Mouse (Mus musculus) frontal cortex, adult (tissue): ENCODE measurements at regions not wholly inside any gene's neighbourhood (a gene's known extent, or its start where the extent isn't known, plus 50 kb on each side); places are given as distances from the start of the nearest gene placed in this dataset.
A peak's percentile ranks its signal among the peaks of the same experiment; 100 is the strongest.

Source experiments
- ATAC-seq: cut with Nextera tagmentation; 2 replicates; pipeline ENCODE4 v1.9.2; 2017; ENCODE audit warnings: mild to moderate bottlenecking, moderate library complexity, mixed read lengths; ENCODE audit not compliant: low TSS enrichment

DNA sequence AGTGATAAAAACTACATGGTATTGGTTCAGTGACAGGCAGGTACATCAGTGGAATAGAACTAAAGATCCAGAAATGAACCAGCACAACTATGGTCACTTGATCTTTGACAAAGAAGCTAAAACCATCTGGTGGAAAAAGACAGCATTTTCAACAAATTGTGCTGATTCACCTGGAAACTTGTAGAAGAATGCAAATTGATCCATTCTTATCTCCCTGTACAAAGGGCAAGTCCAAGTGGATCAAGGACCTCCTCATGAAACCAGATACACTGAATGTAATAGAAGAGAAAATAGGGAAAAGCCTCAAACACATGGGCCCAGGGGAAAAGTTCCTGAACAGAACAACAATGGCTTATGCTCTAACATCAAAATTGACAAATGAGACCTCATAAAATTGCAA, 194.8 kb upstream of the Mgat4c start:
- no peak for ATAC-seq

DNA sequence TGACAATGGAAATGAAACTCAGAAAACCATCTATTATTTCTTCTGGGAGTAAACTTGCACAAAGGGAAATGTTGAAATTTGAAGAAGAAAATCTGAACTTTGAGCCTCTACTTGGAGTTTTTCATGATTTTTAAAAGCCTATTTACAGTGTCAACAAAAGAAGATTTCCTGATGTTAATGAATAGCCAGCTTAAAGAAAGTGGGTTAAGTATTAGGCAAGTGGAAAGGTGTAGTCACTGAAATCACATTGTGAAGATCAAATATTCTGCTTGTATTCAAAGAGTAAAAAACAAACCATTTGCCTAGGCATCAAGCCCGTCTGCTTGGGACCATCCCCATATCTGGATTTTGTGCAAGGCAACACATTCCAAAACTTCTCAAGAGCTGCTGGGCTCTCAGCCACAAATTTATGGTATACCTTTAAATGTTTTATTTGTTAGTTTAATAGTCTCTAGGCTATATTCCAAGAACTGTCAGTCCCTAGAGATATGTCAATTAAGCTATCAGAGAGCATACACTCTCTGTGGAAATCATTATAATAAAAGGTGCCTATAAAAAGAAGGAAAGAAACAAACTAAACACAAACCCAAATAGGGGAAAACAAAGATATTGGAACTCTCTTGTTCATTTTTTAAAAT, 190.8 kb upstream of the Mgat4c start:
- ATAC-seq, result no peak

- no peak for ATAC-seq
Observed at GRCm38 (mm10) chr10:101515087-101515486, 166.2 kb upstream of the Mgat4c start.

- ATAC-seq, result peak; percentile 73; the same call in 1 of the 2 replicates
Observed at GRCm38 (mm10) chr10:101516930-101517329, 164.4 kb upstream of the Mgat4c start.

- ATAC-seq, result no peak
Observed at GRCm38 (mm10) chr10:101532325-101532724, 149.0 kb upstream of the Mgat4c start.

GRCm38 (mm10) chr10:101544203-101544602, 137.1 kb upstream of the Mgat4c start:
- ATAC-seq, result no peak

- no peak for ATAC-seq
Observed at GRCm38 (mm10) chr10:101550645-101551044, 130.6 kb upstream of the Mgat4c start.
